Mouse (Mus musculus): ENCODE measurements around the gene Fbxl2. TPM values are rescaled to one million over a fixed set of nuclear protein-coding genes. Genes with fewer than 3 reads are reported as not detected.

The Fbxl2 gene
- total RNA-seq, 1 experiment, result 4.4 TPM

DNA sequence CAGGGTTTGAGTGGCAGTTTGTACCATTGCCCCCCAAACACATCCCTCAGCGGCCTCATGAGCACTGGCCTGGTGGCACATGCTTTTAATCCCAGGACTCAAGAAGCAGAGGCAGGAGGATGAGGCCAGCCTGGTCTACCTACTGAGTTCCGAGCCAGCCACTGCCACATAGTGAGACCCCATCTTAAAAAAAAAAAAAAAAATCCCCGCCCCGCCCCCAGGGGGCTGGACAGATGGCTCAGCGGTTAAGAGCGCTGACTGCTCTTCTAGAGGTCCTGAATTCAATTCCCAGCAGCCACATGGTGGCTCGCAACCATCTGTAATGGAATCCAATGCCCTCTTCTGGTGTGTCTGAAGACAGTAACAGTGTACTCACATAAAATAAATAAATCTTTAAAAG, 4.1 kb upstream of the Fbxl2 start:
- no peaks in the 10 kb centered on the region for H3K36me3 ChIP-seq (ENCODE audit: control insufficient read depth, insufficient read depth, low read length, poor library complexity, severe bottlenecking)
- no peak overlapping the region for H3K9ac ChIP-seq (ENCODE audit: insufficient read depth, low read depth, low read length, poor library complexity, severe bottlenecking)
- DNase-seq (ENCODE audit: low read depth, low spot score), result no peak
- no peaks in the 10 kb centered on the region for H3K9me3 ChIP-seq (ENCODE audit: control insufficient read depth, insufficient read depth, low read depth, low read length)
- H3K27ac ChIP-seq (ENCODE audit: insufficient read depth, low read depth, low read length, poor library complexity, severe bottlenecking), result no peak overlapping the region
- in situ Hi-C loops (cut with MboI; ENCODE audit: low sequenced_read_pairs in 2 of 2, unreplicated experiment in 2 of 2), result no loop called here
- TF ChIP-seq ZC3H11A (IDR thresholded peaks at IDR 0.05; ENCODE audit: borderline replicate concordance, low read depth, low read length) (no peak), ZNF384 (IDR thresholded peaks at IDR 0.05; ENCODE audit: low read depth, low read length) (peak; percentile 93), HCFC1 (IDR thresholded peaks at IDR 0.05; ENCODE audit: borderline replicate concordance, insufficient read depth, low read length) (no peak), CHD2 (IDR thresholded peaks at IDR 0.05; ENCODE audit: low read depth, low read length) (no peak), MAFK (IDR thresholded peaks at IDR 0.05; ENCODE audit: insufficient read depth, low read depth, low read length) (no peak)
- no peak overlapping the region for H3K4me3 ChIP-seq (ENCODE audit: insufficient read depth in 1 of 2, low read depth in 1 of 2, low read length in 2 of 2, poor library complexity in 1 of 2, severe bottlenecking in 1 of 2)
- H3K4me1 ChIP-seq (ENCODE audit: control insufficient read depth in 2 of 2, insufficient read depth in 2 of 2, low read length in 2 of 2, poor library complexity in 1 of 2), result peaks cover 8 to 9% of the 10 kb centered on the region in 2 experiments; a peak in 2 of 4 replicates

DNA sequence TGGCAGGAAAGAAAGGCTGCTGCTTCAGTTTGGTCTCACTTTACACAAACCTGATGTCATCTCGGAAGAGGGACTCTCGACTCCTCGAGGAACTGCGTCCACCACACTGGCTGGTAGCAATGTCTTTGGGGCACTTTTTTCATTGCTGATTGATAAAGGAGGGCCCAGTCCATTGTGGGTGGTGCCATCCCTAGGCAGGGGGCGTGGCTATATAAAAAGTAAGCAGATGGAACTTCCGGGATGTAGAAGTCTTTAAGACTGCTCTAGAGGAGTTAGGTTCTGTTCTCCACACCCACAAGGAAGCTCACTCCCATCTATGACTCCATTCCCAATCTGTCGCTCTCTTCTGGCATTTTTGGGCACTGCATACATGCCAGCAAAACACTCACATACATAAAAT, 685 bp upstream of the Fbxl2 start:
- H3K9me3 ChIP-seq (ENCODE audit: control insufficient read depth, insufficient read depth, low read depth, low read length), result no peaks in the 10 kb centered on the region
- H3K36me3 ChIP-seq (ENCODE audit: control insufficient read depth, insufficient read depth, low read length, poor library complexity, severe bottlenecking), result peaks cover 6% of the 10 kb centered on the region; the same call in 1 of the 2 replicates
- no peak overlapping the region; a peak in 1 of 4 replicates for H3K4me3 ChIP-seq (ENCODE audit: insufficient read depth in 1 of 2, low read depth in 1 of 2, low read length in 2 of 2, poor library complexity in 1 of 2, severe bottlenecking in 1 of 2)
- H3K9ac ChIP-seq (ENCODE audit: insufficient read depth, low read depth, low read length, poor library complexity, severe bottlenecking), result no peak overlapping the region
- H3K27ac ChIP-seq (ENCODE audit: insufficient read depth, low read depth, low read length, poor library complexity, severe bottlenecking), result no peak overlapping the region
- TF ChIP-seq ZNF384 (IDR thresholded peaks at IDR 0.05; ENCODE audit: low read depth, low read length), result no peak
- no peak for TF ChIP-seq ZC3H11A (IDR thresholded peaks at IDR 0.05; ENCODE audit: borderline replicate concordance, low read depth, low read length)
- no peak for TF ChIP-seq MAFK (IDR thresholded peaks at IDR 0.05; ENCODE audit: insufficient read depth, low read depth, low read length)
- TF ChIP-seq HCFC1 (IDR thresholded peaks at IDR 0.05; ENCODE audit: borderline replicate concordance, insufficient read depth, low read length), result no peak
- TF ChIP-seq CHD2 (IDR thresholded peaks at IDR 0.05; ENCODE audit: low read depth, low read length), result no peak
- H3K4me1 ChIP-seq (ENCODE audit: control insufficient read depth in 2 of 2, insufficient read depth in 2 of 2, low read length in 2 of 2, poor library complexity in 1 of 2), result peaks cover 8 to 11% of the 10 kb centered on the region in 2 experiments; a peak in 2 of 4 replicates
- no peak for DNase-seq (ENCODE audit: low read depth, low spot score)
- in situ Hi-C loops (cut with MboI; ENCODE audit: low sequenced_read_pairs in 2 of 2, unreplicated experiment in 2 of 2), result no loop called here

DNA sequence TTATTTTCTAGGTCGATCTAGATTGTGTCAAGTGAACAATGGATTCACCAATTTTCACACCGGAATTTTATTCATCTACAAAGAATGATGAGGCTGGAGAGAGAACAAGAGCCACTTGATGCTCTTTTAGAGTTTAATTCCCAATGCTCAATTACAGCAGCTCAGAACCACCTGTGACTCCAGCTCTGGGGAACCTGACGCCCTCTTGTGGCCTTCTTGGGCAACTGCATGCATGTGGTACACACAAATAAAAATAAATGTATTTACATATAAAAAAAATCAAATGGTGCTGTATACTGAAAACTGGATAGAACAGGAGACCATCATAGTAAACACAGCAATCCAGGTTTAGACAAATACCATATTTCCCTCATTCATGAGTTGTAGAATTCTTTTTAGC, 1.5 kb downstream of the Fbxl2 start:
- peak; percentile 39 for DNase-seq (ENCODE audit: low read depth, low spot score)
- no peaks in the 10 kb centered on the region for H3K9me3 ChIP-seq (ENCODE audit: control insufficient read depth, insufficient read depth, low read depth, low read length)
- in situ Hi-C loops (cut with MboI; ENCODE audit: low sequenced_read_pairs in 2 of 2, unreplicated experiment in 2 of 2), result no loop called here
- no peak overlapping the region for H3K27ac ChIP-seq (ENCODE audit: insufficient read depth, low read depth, low read length, poor library complexity, severe bottlenecking)
- no peak overlapping the region for H3K9ac ChIP-seq (ENCODE audit: insufficient read depth, low read depth, low read length, poor library complexity, severe bottlenecking)
- no peak overlapping the region for H3K4me3 ChIP-seq (ENCODE audit: insufficient read depth in 1 of 2, low read depth in 1 of 2, low read length in 2 of 2, poor library complexity in 1 of 2, severe bottlenecking in 1 of 2)
- peaks cover 6% of the 10 kb centered on the region; the same call in 1 of the 2 replicates for H3K36me3 ChIP-seq (ENCODE audit: control insufficient read depth, insufficient read depth, low read length, poor library complexity, severe bottlenecking)
- TF ChIP-seq CHD2 (IDR thresholded peaks at IDR 0.05; ENCODE audit: low read depth, low read length) (no peak), ZNF384 (IDR thresholded peaks at IDR 0.05; ENCODE audit: low read depth, low read length) (0 out of 2 replicates have a peak, but pooled peaks have one; percentile 12)
- H3K4me1 ChIP-seq (ENCODE audit: control insufficient read depth in 2 of 2, insufficient read depth in 2 of 2, low read length in 2 of 2, poor library complexity in 1 of 2), result peaks cover 4 to 7% of the 10 kb centered on the region in 2 experiments; a peak in 2 of 4 replicates

DNA sequence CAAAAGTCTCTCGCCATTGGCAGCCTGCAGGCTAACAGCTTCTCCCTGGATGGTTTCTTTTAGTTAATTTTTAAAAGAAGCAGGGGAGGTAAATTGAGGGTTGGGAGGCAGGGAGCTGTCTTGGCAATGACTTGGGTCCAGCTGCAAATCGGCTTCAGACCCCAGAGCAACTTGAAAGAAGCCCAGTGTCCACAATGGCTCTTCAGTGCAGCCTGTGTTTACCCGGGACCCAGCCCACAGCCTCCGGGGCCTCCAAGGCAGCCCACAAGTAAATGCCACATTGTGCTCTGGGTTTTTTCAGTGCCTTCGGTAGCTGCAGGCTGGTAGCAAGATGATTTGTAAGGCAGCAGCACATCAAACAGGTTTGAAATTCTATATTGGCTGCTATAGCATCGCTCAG, 3.5 kb downstream of the Fbxl2 start:
- Histone ChIP-seq H3K4me3 (ENCODE audit: insufficient read depth in 1 of 2, low read depth in 1 of 2, low read length in 2 of 2, poor library complexity in 1 of 2, severe bottlenecking in 1 of 2) (no peak overlapping the region), H3K4me1 (ENCODE audit: control insufficient read depth in 2 of 2, insufficient read depth in 2 of 2, low read length in 2 of 2, poor library complexity in 1 of 2) (peaks cover 5 to 7% of the 10 kb centered on the region in 2 experiments; a peak in 2 of 4 replicates), H3K9ac (ENCODE audit: insufficient read depth, low read depth, low read length, poor library complexity, severe bottlenecking) (no peak overlapping the region), H3K36me3 (ENCODE audit: control insufficient read depth, insufficient read depth, low read length, poor library complexity, severe bottlenecking) (peaks cover 6% of the 10 kb centered on the region; the same call in 1 of the 2 replicates), H3K9me3 (ENCODE audit: control insufficient read depth, insufficient read depth, low read depth, low read length) (no peaks in the 10 kb centered on the region), H3K27ac (ENCODE audit: insufficient read depth, low read depth, low read length, poor library complexity, severe bottlenecking) (no peak overlapping the region)
- no peak for DNase-seq (ENCODE audit: low read depth, low spot score)
- in situ Hi-C loops (cut with MboI; ENCODE audit: low sequenced_read_pairs in 2 of 2, unreplicated experiment in 2 of 2), result no loop called here
- TF ChIP-seq HCFC1 (IDR thresholded peaks at IDR 0.05; ENCODE audit: borderline replicate concordance, insufficient read depth, low read length) (no peak), MAFK (IDR thresholded peaks at IDR 0.05; ENCODE audit: insufficient read depth, low read depth, low read length) (no peak), ZC3H11A (IDR thresholded peaks at IDR 0.05; ENCODE audit: borderline replicate concordance, low read depth, low read length) (no peak), CHD2 (IDR thresholded peaks at IDR 0.05; ENCODE audit: low read depth, low read length) (no peak), ZNF384 (IDR thresholded peaks at IDR 0.05; ENCODE audit: low read depth, low read length) (no peak)

DNA sequence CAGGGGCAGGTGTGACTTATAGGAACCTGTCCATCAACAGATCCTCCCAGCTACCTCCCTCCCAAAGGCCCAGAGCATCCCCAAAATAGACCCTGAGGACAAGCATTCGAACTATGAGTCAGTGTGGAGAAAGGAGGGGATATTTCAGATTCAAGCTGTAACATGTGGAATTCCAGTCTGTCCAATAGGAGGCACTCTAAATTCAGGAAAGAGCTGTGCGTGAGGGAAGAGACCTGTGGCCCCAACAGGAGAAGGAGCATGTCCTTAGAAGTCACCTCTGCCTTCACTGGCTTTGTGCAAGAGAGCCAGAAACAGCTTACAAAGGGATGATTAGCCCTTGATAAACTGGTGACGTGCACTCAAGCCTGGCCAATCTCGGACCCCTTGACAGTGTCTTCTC, 5.0 kb downstream of the Fbxl2 start:
- DNase-seq (ENCODE audit: low read depth, low spot score), result no peak
- peaks cover 6% of the 10 kb centered on the region; the same call in 1 of the 2 replicates for H3K36me3 ChIP-seq (ENCODE audit: control insufficient read depth, insufficient read depth, low read length, poor library complexity, severe bottlenecking)
- no peaks in the 10 kb centered on the region for H3K9me3 ChIP-seq (ENCODE audit: control insufficient read depth, insufficient read depth, low read depth, low read length)
- peaks cover 2 to 5% of the 10 kb centered on the region in 2 experiments; a peak in 1 of 4 replicates for H3K4me1 ChIP-seq (ENCODE audit: control insufficient read depth in 2 of 2, insufficient read depth in 2 of 2, low read length in 2 of 2, poor library complexity in 1 of 2)
- H3K27ac ChIP-seq (ENCODE audit: insufficient read depth, low read depth, low read length, poor library complexity, severe bottlenecking), result no peak overlapping the region
- in situ Hi-C loops (cut with MboI; ENCODE audit: low sequenced_read_pairs in 2 of 2, unreplicated experiment in 2 of 2), result no loop called here
- H3K4me3 ChIP-seq (ENCODE audit: insufficient read depth in 1 of 2, low read depth in 1 of 2, low read length in 2 of 2, poor library complexity in 1 of 2, severe bottlenecking in 1 of 2), result no peak overlapping the region
- H3K9ac ChIP-seq (ENCODE audit: insufficient read depth, low read depth, low read length, poor library complexity, severe bottlenecking), result no peak overlapping the region
- TF ChIP-seq HCFC1 (IDR thresholded peaks at IDR 0.05; ENCODE audit: borderline replicate concordance, insufficient read depth, low read length) (no peak), MAFK (IDR thresholded peaks at IDR 0.05; ENCODE audit: insufficient read depth, low read depth, low read length) (no peak), ZC3H11A (IDR thresholded peaks at IDR 0.05; ENCODE audit: borderline replicate concordance, low read depth, low read length) (no peak)

Measured in ES-E14 (cell line).